Mouse (Mus musculus) thymus, adult 2 months (tissue): ENCODE results near the gene Nt5c3b.

Experiments used
- CTCF ChIP-seq: fragments of 200-500 bp; IDR thresholded peaks from 2 replicates; pipeline ENCODE4 v1.5.1; 2012; ENCODE audit warnings: mild to moderate bottlenecking, control low read depth, low read length, moderate library complexity, borderline replicate concordance; ENCODE audit not compliant: control insufficient read depth, poor library complexity, insufficient read depth; ENCODE audit errors: extremely low read depth
- POLR2A ChIP-seq: fragments of 200-500 bp; IDR thresholded peaks from 2 replicates; pipeline ENCODE4 v1.6.1; 2012; ENCODE audit warnings: mild to moderate bottlenecking, low read length, control low read depth, moderate library complexity; ENCODE audit not compliant: control insufficient read depth, poor library complexity, insufficient read depth; ENCODE audit errors: extremely low read depth

DNA sequence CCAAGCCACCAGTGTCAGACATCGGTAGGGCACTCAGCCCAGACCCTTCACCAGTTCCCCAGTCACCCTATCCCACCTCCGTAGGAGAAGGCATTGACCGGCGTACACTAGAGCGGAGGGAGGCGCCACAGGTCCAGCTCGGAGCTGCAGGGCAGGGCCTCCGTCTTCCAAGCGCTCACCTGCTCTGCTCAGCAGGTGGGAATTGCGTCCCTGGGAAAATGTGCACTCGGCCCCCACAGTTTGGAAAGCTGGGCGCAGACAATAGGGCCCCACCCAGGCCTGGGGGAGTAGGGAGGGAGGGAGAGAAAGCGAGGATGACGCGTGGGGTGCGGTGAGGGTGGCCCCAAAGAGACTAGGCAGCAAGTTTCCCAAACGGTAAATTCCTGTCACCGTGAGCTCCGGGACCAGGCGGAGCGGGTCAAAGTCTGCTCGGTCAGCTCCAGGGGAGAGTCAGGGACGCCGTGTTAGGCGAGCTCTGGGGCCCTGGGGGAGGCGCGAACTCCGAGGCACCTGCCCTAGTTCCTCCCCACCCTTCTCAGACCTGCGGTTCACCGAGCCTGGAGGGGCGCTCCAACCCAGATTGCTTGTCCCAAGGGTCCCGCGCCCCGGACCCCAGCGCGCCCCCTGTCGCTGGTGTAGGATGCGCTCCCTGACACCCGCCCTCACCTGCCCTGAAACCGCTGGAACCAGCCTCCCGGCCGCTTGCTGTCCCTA, 44.6 kb downstream of the Nt5c3b start:
- TF ChIP-seq POLR2A (0 out of 2 replicates have a peak, but pooled peaks have one; percentile 28), CTCF (peak; percentile 47; the same call in 1 of the 2 replicates)
